Mouse (Mus musculus) thymus, adult 2 months (tissue): ENCODE measurements at regions not wholly inside any gene's neighbourhood (a gene's known extent, or its start where the extent isn't known, plus 50 kb on each side); places are given as distances from the start of the nearest gene placed in this dataset.

Source experiments
- DNase-seq: peaks from one replicate; pipeline ENCODE4 v3.0.0; 2021
- H3K27ac ChIP-seq: fragments of 200-500 bp; 2 replicates; pipeline ENCODE4 v1.5.1; 2012; ENCODE audit warnings: low read length, control low read depth; ENCODE audit not compliant: control insufficient read depth, insufficient read depth
- H3K27me3 ChIP-seq: fragments of 200-500 bp; 2 replicates; pipeline ENCODE4 v1.6.1; 2012; ENCODE audit warnings: mild to moderate bottlenecking, low read length, moderate library complexity, mixed read lengths; ENCODE audit not compliant: control insufficient read depth, insufficient read depth
- H3K36me3 ChIP-seq: fragments of 200-500 bp; 2 replicates; pipeline ENCODE4 v1.6.1; 2012; ENCODE audit warnings: mild to moderate bottlenecking, low read length, moderate library complexity; ENCODE audit not compliant: control insufficient read depth, insufficient read depth
- H3K4me1 ChIP-seq: fragments of 200-500 bp; replicated peaks from 2 replicates; pipeline ENCODE4 v1.6.1; 2012; ENCODE audit warnings: low read length; ENCODE audit not compliant: control insufficient read depth, insufficient read depth
- H3K4me3 ChIP-seq: fragments of 200-500 bp; 2 replicates; pipeline ENCODE4 v1.5.1; 2012; ENCODE audit warnings: mild to moderate bottlenecking, low read length, control low read depth, moderate library complexity; ENCODE audit not compliant: control insufficient read depth, insufficient read depth
- CTCF ChIP-seq: fragments of 200-500 bp; IDR thresholded peaks from 2 replicates; pipeline ENCODE4 v1.5.1; 2012; ENCODE audit warnings: mild to moderate bottlenecking, control low read depth, low read length, moderate library complexity, borderline replicate concordance; ENCODE audit not compliant: control insufficient read depth, poor library complexity, insufficient read depth; ENCODE audit errors: extremely low read depth
- POLR2A ChIP-seq: fragments of 200-500 bp; IDR thresholded peaks from 2 replicates; pipeline ENCODE4 v1.6.1; 2012; ENCODE audit warnings: mild to moderate bottlenecking, low read length, control low read depth, moderate library complexity; ENCODE audit not compliant: control insufficient read depth, poor library complexity, insufficient read depth; ENCODE audit errors: extremely low read depth
- WGBS: fragments of 180-500 bp; shearing (Covaris S2); methylation state at CpG from one replicate; pipeline ENCODE4 v1.1.7; 2018; 5-methylcytosine and 5-hydroxymethylcytosine counted together

DNA sequence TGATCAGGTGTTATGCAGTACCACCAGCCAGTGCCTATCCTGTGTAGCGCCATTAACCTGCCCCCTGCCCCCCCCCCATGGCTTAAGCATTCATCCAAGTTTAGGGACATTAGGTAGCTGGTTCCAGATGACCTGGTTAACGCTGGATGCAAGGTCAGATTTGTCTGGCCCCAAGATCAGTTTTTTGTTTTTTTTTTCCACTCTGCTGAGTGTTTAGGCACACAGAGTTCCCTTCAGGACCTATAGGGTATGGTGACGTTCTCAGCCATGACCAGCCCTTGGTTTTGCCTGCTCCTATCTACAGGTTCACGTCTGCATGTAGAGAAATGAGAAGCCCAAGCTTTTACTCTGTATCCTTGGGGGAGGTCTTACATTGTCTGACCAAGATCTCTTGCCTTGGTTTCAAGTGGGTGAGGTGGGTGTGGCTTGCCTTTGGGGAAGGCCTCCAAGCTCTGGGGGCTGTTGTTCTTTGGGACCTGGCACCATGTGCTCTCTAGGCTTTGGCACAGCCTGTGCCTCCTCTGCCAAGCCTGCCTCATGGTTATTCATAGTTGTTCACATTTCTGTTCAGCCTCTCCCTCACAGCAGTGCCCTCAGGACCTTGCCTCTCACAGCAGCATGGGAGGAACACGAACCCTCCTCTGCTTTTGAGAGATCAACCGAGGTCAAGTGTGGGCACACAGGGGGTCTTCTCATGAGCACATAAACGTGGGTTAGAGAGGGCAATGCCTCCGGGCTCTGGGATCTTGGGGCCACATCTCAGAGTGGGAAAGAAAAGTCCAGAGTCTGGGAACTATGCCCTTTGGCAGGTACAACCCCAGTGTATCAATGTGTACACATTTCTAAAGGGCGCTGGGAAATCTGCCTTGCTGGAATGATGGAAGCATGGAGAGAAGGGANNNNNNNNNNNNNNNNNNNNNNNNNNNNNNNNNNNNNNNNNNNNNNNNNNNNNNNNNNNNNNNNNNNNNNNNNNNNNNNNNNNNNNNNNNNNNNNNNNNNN, 208.8 kb upstream of the Peli2 start:
- no peaks in the 10 kb centered on the region for H3K4me1 ChIP-seq
- H3K36me3 ChIP-seq, result no peaks in the 10 kb centered on the region
- 91% methylated on average over 9 of the region's 9 CpGs for WGBS
- TF ChIP-seq CTCF (no peak), POLR2A (no peak)
- H3K27ac ChIP-seq, result no peak overlapping the region
- H3K27me3 ChIP-seq, result no peaks in the 10 kb centered on the region
- no peak for DNase-seq
- no peak overlapping the region for H3K4me3 ChIP-seq

DNA sequence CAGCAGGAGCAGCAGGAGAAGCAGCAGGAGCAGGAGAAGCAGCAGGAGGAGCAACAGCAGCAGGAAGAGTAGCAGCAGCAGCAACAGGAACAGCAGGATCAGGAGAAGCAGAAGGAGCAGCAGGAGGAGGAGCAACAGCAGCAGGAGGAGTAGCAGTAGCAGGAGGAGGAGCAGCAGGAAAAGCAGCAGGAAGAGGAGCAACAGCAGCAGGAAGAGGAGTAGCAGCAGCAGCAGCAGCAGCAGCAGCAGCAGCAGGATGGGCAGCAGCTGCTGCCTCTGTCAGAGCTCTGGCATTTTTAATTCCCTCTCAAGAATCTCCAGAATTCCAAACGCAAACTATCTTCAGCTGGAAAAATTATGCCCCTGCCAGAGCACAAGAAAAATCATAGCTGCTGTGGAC, 205.0 kb upstream of the Peli2 start:
- no peaks in the 10 kb centered on the region for H3K36me3 ChIP-seq
- no peak for TF ChIP-seq POLR2A
- TF ChIP-seq CTCF, result no peak
- 100% methylated on average over 1 of the region's 1 CpGs for WGBS
- H3K4me3 ChIP-seq, result no peak overlapping the region
- no peak overlapping the region for H3K27ac ChIP-seq
- H3K27me3 ChIP-seq, result no peaks in the 10 kb centered on the region
- no peaks in the 10 kb centered on the region for H3K4me1 ChIP-seq
- DNase-seq, result no peak

DNA sequence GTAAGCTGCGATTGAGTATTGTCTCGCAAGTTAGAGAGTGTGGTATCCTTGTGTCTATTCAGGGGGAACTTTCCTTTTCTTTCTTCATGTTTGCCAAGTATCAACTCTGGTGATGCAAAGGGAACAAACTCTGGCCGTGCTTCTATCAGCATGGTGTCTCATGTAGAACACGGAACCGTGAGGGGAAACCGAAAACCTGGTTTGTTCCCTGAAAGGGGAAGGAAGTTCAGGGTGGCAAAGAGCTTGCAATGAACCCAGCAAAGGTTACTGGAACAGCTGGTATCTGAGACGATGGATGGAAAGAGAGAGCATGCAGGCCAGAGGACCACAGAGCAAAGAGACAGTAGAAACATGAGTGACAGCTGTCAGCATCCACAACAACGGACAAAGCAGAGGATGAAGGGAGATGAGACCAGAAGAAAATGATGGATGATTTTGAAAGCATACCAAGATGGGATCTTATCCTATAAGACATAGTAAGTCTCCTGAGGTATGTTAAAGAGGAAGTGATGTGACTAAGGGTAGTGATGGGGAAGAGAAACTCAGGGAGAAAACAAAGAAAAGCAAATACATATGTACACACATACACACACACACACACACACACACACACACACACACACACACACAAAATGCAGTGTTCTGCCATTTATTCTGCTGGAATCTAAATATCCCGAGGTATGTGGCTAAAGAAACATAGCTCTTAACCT, 199.8 kb upstream of the Peli2 start:
- no peak overlapping the region for H3K27ac ChIP-seq
- no peak overlapping the region for H3K4me3 ChIP-seq
- no peak for TF ChIP-seq POLR2A
- TF ChIP-seq CTCF, result no peak
- DNase-seq, result no peak
- no peaks in the 10 kb centered on the region for H3K27me3 ChIP-seq
- no peaks in the 10 kb centered on the region for H3K4me1 ChIP-seq
- no peaks in the 10 kb centered on the region for H3K36me3 ChIP-seq
- 34% methylated on average over 9 of the region's 9 CpGs for WGBS

DNA sequence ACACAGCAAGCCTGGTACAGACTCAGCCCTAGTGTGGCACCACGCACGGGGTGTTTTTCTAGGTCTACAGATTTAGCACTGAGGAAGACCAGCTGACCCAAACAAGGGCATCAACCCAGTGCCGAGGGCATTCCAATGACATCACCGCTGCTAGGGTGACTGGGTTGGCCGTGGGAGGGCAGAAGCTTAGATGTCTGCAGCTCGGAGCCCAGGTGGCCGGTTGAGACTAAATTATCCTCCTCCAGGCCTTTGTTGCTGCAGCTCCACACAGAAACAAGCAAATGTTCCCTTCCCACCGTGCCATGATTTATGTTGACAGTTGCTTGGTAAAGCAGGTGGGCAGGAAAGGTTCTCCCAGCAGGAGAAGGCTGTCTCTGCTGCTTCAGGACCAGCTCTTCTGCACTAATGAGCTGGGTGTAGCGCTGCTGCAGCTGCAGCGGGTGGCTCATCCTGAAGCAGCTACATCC, 198.8 kb upstream of the Peli2 start:
- no peak overlapping the region for H3K27ac ChIP-seq
- H3K4me3 ChIP-seq, result no peak overlapping the region
- 87% methylated on average over 10 of the region's 10 CpGs for WGBS
- no peak for DNase-seq
- no peak for TF ChIP-seq POLR2A
- TF ChIP-seq CTCF, result no peak
- H3K36me3 ChIP-seq, result no peaks in the 10 kb centered on the region
- no peaks in the 10 kb centered on the region for H3K4me1 ChIP-seq
- no peaks in the 10 kb centered on the region for H3K27me3 ChIP-seq

DNA sequence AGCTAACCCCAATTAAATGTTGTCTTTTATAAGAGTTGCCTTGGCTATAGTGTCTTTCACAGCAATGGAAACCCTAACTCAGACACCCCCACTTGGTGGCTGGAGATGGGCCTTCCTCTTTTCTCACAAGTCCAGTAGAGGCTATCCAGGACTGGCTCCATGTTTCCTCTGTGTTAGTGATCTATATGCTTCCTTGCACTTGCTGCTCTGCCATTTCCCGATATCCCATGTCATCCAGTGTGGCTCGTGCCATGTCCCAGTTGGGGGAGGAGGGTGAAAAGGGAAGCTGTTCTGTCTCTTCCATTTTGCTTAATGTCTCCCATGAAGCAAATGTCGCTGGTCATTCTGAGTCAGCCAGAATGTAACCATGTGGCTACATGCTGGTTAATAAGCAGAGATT, 194.2 kb upstream of the Peli2 start:
- WGBS, result 92% methylated on average over 3 of the region's 3 CpGs

DNA sequence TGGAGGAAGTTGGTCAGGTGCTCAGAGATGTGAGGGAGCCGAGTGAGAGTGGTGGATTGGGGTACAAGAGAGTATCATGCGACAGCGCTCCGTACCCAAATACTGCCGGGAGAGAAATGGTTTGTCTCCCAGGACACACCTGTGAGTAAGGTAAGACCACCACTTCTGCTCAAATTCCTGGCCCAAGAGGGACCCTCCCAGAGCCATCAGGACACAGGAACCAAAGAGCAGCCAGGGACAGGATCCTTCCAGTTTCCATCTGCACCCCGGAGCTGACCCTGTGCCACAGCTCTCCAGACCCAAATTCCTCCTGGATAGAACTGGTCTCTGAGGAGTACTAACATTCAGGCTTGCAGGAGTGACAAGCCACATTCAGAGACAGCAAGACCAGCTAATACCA, 185.2 kb upstream of the Peli2 start:
- 97% methylated on average over 6 of the region's 6 CpGs for WGBS
- H3K4me3 ChIP-seq, result no peak overlapping the region
- H3K27me3 ChIP-seq, result no peaks in the 10 kb centered on the region
- TF ChIP-seq CTCF (no peak), POLR2A (no peak)
- H3K36me3 ChIP-seq, result no peaks in the 10 kb centered on the region
- no peaks in the 10 kb centered on the region for H3K4me1 ChIP-seq
- DNase-seq, result no peak
- no peak overlapping the region for H3K27ac ChIP-seq

More for the DNA sequence above, 194.2 kb upstream of the Peli2 start:
- H3K4me3 ChIP-seq, result no peak overlapping the region
- DNase-seq, result no peak
- H3K4me1 ChIP-seq, result no peaks in the 10 kb centered on the region
- TF ChIP-seq CTCF (no peak), POLR2A (no peak)
- H3K27ac ChIP-seq, result no peak overlapping the region
- no peaks in the 10 kb centered on the region for H3K36me3 ChIP-seq
- H3K27me3 ChIP-seq, result no peaks in the 10 kb centered on the region
